Mouse (Mus musculus) cerebellum, adult 8-10 months (tissue): Measurements from ENCODE around the gene P2rx1.

ENCODE experiments used
- DNase-seq: peaks from one replicate; pipeline ENCODE4 v3.0.0; 2022

The P2rx1 gene

DNA sequence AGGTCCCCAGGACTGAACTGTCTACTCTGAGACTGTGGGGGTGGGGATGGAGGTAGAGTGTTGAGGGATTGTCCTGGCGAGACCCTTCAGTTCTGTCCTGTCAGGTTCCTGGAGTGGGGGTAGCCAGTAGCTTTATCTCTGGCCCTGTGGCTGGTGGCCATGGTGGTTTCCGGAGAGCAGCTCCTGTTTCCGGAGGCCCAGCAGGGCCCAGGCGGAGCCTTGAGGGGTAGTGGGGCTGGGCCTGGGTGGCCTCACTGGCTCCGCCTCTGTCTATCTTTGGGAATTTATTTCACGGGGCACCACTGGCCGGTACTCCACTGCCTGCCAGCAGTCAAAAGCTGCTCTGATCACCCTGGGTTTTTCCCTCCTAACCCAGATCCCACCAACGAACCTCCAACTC, at the start of gene P2rx1:
TSS of gene P2rx1 (plus strand) at position 333 of the 400 bp plus-strand sequence.
- no peak for DNase-seq

DNA sequence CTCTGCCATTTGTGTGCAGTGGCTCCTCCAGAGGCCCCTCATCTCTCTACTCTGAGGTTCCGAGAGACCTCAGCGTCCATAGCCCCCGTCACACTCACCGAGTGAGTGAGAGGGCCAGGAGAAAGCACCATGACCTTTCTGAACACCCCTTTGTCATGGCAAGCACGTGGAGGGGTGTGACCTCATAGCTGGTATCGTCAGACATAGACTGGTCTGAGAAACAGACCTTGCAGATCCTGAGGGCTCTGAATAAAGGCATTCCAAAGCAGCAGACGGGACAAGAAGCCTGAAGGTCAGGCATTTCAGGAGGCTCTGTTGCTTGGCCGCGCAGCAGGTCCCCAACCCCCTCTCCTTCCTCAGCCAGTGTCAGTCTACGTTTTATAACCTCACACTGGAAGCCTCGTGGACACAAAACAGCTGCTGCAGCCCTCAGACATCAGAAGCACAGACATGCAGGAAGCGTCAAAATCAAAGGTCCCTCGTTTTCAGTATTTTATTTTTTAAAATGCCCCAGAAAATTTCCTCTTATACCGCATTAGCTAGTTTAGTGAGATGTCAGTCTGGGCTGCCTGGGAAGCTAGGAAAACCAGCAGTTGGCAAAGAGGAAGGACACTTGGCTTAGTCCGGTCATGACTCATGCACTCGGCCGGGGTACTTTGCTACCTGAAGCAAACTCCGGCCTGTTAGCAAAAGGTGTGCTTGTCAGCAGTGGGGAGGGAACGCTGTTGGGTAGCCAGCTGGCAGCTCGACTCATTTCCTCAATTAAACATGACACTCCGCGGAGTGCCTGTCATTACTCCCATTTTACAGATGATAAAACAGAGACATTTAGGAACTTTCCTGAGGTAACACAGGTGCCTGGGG, 47.5 kb upstream of the P2rx1 start:
- DNase-seq: peak; percentile 30

DNA sequence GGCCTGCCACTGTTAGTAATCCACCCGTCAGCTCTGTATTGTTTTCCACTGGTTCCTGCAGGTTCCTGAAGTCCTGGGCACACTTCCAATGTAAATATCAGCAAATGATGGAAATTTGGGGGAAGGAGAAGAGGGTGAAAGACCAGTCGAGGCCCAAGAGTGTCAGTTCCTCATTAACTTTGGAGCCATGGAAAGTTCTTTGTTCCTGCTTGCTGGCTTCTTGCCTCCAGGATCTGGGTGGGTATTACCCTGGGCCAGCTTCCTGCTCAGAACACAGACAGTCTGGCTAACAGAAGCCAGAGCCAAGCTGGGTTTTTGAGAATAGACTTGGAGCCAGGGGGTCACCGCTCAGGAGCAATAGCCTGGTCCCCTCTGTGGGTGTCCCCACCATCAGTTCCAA, 46.7 kb upstream of the P2rx1 start:
- DNase-seq: no peak

DNA sequence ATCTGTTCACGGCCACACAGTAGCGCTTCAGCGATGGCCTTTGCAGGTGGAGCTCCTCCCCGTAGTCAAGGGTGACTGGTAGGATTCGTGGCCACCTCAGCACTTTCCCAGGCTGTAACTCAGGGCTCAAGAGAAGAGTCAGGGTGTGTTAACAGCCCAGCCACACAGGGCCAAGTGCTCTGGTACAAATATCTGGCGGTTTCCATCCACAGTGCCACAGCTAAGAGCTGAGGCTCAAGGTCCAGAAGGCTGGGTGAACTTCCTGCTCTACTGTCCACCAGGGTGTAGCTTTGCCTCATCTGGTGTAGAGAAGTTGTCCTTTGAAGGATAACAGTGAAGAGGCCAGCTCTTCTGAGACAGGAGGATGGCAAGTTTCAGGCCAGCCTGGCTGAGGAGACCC, 46.2 kb upstream of the P2rx1 start:
- DNase-seq: no peak

DNA sequence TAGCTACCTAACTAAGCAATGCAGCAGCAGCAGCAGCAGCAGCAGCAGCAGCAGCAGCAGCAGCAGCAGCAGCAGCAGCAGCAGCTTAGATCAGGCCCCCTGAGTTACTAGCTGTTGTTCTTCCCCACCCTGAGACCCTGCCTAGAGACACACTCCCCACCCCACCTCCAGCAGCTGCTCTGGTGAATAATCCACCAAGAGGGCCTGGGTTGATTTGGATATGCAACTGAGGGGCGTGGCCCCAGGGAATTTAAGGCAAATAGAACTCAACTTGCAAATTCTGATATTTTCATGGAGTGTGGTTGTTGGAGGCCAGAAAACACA, 45.8 kb upstream of the P2rx1 start:
- DNase-seq: no peak

DNA sequence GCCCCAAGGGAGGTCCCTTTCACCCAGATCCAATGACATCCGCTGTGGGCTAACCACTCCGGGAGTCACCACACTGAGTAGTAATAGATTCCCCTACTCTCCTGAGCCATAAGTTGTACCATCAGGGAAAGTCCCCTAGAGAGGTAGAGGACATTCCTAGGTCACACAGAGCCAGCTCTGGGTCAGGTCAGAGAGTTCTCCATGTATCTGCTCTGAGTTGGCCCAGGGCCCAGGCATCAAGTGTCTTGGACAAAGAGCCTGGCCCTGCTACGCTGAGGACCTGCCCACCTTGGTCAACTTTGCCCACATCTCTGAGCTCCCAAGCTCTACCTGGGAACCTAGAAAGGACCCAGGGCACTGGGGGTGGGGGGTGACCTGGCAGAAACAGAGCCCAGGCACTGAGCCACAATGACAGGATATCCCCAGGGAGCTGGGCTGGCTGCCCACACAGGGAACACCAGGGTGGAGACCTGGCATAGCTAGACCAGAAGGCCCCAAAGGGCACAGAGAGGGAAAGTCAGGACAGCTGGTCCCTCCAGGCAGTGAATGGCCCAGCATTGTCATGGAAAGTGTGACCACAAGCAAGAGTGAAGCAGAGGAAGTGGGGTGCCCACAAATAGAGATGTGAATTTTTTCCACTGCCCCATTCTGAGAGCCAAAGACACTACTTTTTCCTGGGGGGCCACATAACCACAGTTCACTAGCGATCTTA, 45.3 kb upstream of the P2rx1 start:
- DNase-seq: peak; percentile 20

DNA sequence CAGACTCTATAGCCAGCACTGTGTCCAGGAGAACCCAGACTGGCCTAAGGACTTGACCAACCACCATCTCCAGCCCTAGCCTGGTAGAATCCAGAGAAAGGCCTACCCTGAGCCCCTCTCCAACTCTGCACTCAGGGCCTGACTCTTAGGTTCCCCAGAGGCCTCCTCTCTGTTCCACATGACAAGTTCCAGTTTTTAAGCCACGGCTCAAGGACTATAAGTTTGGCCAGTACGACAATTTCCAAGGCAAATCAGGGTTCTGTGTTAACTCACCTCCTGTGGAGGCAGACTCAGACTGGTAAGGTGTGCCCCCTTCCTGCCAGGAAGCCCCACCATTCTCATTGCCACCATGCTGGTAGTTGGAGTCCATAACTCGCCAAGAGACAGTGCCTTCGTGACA, 44.7 kb upstream of the P2rx1 start:
- no peak for DNase-seq

DNA sequence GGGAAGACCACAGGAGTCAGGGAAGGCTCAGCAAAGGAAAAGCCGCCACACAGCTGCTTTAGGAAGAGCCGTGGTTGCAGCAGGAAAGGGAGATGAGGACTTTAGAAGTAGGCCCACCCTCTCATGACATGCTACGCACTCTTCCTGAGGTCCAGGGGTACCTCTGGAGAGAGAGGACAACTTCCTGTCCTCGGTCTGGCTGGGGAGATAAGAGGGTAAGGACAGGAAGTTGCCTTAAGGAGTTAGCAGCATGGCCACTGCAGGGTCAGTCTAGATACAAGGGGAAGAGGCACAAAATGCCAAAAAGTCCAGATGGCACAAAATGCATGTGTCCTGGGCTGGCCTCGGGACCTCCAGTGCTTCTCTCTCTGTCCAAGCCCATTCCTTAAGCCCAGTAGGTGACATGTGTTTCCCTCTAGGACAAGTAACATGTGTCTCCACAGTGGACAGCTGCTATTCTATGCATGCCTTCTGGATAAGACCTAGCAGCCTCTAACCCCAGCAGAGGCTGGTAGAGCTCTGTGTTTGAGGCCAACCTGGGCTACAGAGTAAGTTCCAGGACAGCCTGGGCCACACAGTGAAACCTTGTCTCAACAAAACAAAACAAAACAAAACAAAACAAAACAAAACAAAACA, 43.4 kb upstream of the P2rx1 start:
- DNase-seq: no peak

DNA sequence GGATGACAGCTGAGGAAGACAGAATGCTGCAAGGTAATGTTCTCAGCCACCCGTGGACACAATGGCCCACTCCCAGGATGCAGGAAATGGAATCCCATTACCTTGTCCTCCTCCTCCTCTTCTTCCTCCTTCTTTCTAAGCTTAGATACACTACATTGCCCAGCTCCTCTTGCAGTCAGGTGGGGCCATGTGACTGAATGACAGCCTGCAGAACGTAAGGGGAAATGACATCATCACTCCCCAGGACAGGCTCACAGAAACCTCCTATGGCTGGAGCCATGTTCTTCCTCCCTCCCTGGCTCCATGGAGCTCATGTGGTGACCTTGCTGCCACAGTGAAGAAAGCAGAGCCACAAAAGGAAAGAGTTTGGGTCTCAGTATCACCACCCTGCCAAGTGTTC, 41.6 kb upstream of the P2rx1 start:
- no peak for DNase-seq

DNA sequence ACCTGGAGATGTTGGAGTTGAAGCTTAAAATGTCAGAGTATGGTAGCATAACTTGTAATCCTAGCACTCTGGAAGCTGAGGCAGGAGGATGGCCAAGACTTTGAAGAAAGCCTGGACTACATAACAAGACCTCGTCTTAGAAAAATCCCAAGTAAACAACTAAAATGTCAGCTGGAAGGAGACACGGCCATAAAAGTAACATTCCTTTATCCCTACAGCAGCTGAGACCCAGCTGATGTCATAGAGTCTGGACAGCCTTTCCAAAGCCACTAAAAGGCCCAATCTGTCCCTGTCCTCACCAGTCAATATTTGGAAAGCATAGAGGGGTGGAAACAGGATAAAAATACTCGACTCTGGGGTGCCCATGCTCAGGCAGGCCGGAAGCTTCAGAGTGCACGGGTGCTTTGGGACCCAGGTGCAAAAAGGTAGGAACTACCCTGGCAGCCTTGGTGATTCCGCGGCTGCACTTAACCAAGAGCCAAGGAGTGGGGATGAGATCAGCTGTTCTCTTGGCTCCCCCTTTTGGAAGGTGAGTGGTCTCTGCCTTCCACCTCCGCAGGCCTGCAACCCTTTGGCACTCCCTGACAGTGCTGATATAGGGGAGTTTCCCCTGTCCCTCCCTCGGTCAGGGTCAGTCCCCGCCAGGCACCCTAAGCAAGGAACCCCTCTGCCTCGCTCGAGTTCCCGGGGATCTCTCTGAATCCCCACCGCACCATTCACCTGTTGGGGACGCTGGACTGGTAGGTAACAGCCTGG, 38.8 kb upstream of the P2rx1 start:
- no peak for DNase-seq

DNA sequence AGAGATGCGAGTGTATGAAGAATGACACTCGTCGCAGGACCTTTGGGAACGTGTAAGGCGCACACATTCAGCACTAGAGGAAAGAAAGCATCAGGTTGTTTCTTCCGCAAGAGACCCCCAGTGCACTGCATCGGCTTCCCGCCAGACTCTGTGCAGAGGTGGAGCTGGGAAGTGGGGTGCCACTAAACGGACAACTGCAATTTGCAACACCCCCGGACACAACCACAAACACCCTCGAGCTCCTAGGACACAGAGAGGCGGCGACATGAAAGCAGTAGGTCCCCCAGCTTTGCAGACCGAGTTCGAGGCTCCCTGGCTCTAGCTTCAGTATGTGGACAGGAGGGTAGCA, 38.2 kb upstream of the P2rx1 start:
- DNase-seq: no peak

DNA sequence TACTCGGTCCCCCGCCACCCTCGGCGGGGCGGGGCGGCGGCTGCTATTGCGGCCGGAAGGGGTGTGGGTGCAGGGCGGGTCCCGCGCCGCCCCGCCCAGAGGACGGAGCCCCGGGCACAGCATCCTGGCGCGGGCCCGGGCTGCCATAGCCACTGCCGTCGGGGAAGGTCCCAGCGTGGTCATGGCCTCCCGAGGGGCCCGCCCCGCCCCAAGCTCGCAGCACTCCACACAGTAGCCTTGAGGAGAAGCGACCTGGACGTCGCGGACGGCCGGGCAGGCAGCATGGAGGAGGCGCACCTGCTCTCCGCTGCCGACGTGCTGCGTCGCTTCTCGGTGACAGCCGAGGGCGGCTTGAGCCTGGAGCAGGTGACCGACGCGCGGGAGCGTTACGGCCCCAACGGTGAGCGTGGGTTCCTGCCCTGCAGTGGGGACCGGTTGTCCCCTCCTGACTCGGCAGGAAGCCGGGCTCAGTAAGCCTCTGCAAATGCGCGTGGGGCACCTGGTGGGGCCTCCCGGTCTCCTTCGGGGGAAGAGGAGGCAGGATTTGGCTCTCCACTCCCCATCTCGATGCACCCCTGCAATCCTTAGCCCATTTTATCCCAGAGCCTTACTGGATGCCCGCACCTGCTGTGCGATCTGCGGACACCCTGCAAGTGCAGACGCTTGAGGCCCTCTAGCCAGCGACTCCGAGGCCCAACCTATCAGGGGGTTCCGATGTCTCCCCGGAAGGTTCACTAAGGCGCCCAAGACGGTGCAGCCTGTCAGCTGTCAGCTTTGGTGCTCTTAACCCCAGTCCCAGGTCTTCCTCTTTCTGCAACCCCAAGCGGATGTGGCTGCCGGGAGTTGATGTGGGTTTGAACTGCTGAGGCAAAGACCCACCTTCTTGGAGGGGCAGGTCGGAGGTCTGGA, 37.6 kb upstream of the P2rx1 start, which contains the start of gene Atp2a3:
TSS of gene Atp2a3 (plus strand) at position 98 of the 909 bp plus-strand sequence.
- no peak for DNase-seq

DNA sequence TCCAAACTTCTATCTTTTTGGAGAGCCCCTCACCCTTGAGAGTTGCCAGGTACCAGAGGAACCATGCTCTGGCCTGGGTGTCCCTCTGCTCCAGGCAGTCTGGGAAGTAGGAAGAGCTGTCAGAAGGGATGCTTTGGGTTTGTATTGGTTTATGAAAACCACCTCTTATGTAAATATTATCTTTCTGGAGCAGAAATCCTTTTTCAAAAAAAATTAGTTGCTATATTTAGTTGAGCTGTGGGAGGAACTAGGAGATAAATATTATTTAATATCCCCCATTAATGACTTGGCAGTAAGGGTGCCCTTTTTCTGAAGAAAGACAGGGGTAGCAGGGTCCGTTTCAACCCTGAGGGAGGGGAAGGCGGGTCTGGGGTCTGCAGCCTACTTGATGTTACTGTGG, 36.5 kb upstream of the P2rx1 start:
- no peak for DNase-seq

DNA sequence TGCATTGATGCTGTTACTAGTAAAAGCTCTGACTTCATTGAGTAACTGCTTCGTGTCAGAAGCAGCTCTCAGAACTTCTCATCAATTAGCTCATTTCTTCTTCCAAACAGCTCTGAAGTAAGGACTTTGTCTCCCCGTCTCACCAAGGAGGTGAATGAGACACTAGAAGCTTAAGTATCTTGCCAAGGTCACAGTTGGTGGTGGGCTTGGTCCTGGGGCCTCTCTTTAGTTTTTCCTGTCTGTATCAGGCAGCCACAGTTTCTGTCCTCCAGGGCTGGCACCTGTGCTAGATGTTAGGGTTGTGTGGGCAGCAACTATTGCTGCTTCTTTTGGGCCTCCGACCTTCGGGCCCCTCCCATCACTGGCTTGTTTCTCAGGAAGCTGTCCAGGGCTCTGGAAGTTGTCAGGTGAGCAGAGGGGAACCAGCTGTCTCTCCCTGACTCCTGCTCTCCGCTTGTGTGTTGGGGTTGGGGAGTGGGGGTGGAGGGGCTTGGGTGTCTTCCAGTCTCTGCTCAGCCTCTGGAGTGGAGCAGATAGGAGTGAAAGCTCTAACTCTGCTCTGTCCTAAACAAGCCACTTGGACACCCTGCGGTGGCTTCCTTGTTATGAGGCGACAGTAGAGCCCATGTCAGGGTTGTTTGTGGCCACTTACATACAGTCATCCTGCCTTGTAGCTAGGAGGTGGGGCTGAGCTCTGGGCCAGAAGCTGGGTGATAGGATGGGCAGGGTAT, 35.7 kb upstream of the P2rx1 start:
- no peak for DNase-seq

DNA sequence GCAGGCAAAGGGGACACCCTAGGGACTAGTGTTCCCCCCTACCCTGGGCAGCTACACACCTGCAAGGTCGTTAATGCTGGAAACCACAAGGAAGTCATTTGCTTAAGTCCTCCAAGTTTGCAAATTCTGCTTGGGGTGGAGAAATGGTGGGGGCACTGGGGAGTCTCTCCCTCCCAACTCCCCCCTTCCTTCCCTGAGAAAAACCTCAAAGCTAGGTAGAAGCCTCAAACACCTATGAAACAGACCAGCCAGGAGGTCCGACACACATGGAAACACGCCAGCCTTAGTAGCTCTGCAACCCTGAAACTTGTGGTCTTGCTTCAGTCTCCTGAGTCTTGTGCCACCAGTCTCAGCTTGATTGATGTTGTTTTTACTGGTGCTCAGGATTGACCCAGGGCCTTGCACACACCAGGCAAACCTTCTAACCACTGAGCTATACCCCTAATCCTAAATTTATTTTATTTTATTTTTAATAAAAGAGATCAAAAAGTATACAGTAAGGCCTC, 35.1 kb upstream of the P2rx1 start:
- no peak for DNase-seq

DNA sequence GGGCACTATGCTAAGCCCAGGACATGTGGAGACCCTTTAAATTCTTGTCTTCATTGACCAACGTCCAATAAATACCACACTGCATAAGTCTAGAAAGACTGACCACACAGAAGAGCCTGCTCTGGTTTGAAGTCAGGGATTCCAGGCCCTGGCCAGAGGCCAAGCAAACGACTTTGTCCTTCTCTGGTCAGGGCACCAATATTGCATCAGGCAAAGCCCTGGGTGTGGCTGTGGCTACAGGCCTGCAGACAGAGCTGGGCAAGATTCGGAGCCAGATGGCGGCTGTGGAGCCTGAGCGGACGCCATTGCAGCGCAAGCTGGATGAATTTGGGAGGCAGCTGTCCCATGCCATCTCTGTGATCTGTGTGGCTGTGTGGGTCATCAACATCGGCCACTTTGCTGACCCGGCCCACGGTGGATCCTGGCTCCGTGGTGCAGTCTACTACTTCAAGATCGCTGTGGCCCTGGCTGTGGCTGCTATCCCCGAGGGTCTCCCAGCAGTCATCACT, 23.9 kb upstream of the P2rx1 start:
- DNase-seq: no peak

DNA sequence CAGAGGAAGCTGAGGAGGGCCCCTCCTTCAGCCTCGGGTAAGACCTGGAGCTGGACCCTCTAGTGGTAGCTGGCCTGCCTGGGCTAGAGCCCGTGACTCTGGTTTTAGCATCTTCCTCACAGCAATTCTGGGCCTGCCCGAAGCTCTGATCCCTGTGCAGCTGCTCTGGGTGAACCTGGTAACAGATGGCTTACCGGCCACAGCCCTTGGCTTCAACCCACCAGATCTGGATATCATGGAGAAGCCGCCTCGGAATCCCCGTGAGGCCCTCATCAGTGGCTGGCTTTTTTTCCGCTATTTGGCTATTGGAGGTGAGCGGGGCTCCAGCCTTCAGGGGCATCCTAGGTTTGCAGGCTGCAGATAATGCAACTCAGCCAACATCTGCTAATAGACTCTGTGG, 16.4 kb upstream of the P2rx1 start:
- no peak for DNase-seq

DNA sequence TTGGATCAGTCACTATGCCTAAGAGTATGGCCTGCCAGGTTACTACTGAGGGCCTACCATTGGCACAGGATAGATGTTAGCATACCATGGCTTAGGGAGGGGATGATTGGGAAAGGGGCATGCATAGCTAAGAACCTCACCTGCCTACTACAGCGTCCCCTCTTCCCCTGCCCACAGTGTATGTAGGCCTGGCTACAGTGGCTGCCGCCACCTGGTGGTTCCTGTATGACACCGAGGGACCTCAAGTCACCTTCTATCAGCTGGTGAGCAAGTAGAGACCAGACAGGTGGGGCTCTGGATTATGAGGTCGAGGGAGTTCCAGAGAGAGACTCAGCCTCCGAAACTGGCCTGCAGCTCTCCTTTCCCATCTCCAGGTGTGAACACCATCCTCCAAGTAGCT, 15.6 kb upstream of the P2rx1 start:
- DNase-seq: no peak

DNA sequence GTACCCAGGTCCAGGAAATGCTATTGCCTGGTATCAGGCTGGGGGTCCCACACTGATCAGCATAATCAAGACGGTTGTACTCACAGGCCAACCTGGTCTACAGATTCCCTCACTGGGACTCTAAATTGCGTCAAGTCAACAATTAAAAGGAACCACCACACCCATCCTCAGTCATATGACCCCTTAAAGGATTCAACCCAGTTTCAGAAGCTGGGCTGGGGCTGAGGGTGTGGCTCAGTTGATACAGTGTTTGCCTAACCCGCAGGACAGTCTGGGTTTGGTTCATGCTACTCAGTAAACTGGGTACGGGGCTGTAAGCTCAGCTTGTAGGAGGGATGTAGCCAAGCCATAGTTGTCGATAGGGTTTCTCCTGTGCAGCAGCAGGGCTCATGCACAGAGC, 12.2 kb upstream of the P2rx1 start:
- no peak for DNase-seq

DNA sequence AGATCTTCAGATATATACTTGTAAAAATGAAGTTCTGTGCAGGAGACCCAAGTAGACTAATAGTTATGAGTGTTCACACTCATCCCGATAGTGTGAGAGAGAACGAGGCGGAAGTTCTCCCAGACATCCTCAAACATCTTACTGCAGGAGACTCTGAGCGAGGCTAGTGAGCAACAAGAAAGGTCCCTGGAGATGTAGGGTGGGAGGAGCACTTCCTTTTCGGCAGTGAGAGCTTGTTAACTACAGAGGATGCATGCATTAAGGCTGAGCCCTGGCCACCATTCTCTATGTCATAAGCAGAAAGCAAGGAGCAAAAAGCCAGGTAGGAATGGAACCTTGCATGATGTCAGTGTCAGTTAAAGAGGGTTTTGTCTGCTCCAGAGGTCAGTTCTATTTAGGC, 11.7 kb upstream of the P2rx1 start:
- no peak for DNase-seq

DNA sequence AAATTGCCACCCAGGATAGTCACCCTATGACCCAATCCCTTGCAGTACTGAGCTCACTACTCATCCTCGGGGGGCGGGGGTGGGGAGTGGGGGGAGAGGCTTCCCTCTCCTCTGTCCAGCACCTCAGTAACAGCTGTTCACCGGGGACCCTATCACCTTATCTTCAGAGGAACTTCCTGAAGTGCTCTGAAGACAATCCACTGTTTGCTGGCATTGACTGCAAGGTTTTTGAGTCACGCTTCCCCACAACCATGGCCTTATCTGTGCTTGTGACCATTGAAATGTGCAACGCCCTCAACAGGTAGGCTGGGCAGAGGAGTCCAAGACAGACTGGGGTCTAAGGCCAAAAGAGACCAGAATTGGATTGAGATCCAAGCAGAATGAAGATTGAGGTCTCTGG, 11.1 kb upstream of the P2rx1 start:
- no peak for DNase-seq
